Mouse (Mus musculus) gastrocnemius, adult 2 months (tissue): ENCODE measurements around the gene Pxmp4. TPM values are rescaled to one million over a fixed set of nuclear protein-coding genes. Genes with fewer than 3 reads are reported as not detected.

Experiments used
- DNase-seq: peaks from one replicate; pipeline ENCODE4 v3.0.0; 2022
- H3K27ac ChIP-seq: fragments of 200-600 bp; 2 replicates; pipeline ENCODE4 v1.8.1; 2022; ENCODE audit warnings: mild to moderate bottlenecking
- H3K4me3 ChIP-seq: fragments of 200-600 bp; 2 replicates; pipeline ENCODE4 v1.8.1; 2022; ENCODE audit warnings: mild to moderate bottlenecking, moderate library complexity
- CTCF ChIP-seq: fragments of 200-600 bp; IDR thresholded peaks from 2 replicates; pipeline ENCODE4 v1.8.1; 2022; ENCODE audit warnings: antibody characterized with exemption, mild to moderate bottlenecking, moderate library complexity
- intact Hi-C: fragments of 180-260 bp; cut with DNase I; formaldehyde crosslinking; loops from one replicate; pipeline ENCODE4 v1.15.1; 2025
- long read RNA-seq, 2 experiments: library from polyadenylated mRNA; stranded (forward); transcript quantifications; one replicate each; pipeline ENCODE4 v2.0.0; 2021
- total RNA-seq, 2 experiments: library from RNA; stranded (reverse); gene quantifications; 2 replicates each; pipeline ENCODE4 v1.2.3; 2021

Gene Pxmp4
- 10 to 100 TPM; 10.1 to 15.8 TPM for total RNA-seq
- long read RNA-seq, experiment 1, transcript Pxmp4-201 (4 exons, 2,789 nt) = major isoform, 20 of 24 reads
- long read RNA-seq, experiment 1, partial matches to known transcripts = 0 of 24 reads
- long read RNA-seq, experiment 1, other reads (novel, unspliced or antisense) = 1 of 24 reads
- long read RNA-seq, experiment 2, transcript Pxmp4-201 (4 exons, 2,789 nt) = major isoform, 25 of 28 reads
- long read RNA-seq, experiment 2, partial matches to known transcripts = 0 of 28 reads
- long read RNA-seq, experiment 2, other reads (novel, unspliced or antisense) = 1 of 28 reads

- peak; percentile 98 for DNase-seq
- TF ChIP-seq CTCF = no peak
- Histone ChIP-seq H3K27ac (peak within 1 kb of the TSS; percentile 98), H3K4me3 (peak within 1 kb of the TSS; percentile 95)
- intact Hi-C loops = no loop called here
Observed at GRCm38 (mm10) chr2:154603638-154604153, at the start of gene Pxmp4. TSS of gene Pxmp4 (minus strand) at chr2:154603708.

DNA sequence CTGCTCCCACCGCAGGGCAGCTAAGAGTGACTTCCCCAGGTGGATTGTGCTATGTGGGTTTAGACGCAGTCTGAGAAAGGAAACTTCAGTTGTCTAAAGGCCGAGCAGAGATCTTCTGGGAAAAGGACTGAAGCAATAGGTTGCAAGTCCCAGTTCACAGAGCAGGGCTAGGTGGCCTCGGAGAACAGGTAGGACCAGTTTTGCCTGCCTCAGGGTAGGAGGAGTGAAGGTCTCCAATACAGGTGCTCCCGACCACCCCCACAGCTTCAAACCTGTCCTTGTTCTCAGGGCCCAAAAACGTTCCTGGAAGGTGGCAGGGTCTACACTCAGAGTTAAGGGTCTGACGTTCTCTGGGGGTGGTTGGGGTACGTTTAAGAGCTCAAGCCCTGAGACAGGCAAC lies 47.9 kb upstream of the Pxmp4 start, which contains the start of gene Chmp4b:
TSS of gene Chmp4b (plus strand) at position 343 of the 400 bp plus-strand sequence.
- no peak for DNase-seq
- no peak for TF ChIP-seq CTCF
- Histone ChIP-seq H3K4me3 (no peak within 1 kb of the TSS), H3K27ac (no peak within 1 kb of the TSS)
- intact Hi-C loops = no loop called here

GRCm38 (mm10) chr2:154650404-154650803 lies 46.9 kb upstream of the Pxmp4 start:
- no peak for TF ChIP-seq CTCF
- DNase-seq = no peak
- no peak overlapping the region for H3K27ac ChIP-seq
- intact Hi-C loops = no loop called here
- H3K4me3 ChIP-seq = no peak overlapping the region

DNA sequence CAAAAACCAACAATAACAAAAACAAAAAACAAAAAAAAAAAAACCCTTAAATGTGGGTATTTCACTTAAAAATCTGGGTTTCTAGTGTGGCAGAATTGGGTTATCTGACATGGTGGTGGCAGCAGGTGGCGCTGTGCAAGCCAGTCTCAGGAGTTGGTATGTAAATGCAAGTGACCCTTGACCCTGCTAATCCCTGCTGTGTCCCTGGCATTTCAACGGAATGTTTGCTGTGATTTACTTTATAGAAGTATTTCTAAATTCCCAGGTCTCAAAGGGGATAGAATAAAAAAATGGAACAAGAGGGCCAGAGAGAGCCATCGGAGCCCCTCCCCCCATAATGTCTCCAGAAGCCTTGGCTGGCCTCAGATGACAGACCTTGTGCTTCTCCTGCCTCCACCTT lies 44.6 kb upstream of the Pxmp4 start:
- TF ChIP-seq CTCF = peak; percentile 57
- no peak for DNase-seq
- no peak overlapping the region for H3K27ac ChIP-seq
- intact Hi-C loops = no loop called here
- no peak overlapping the region for H3K4me3 ChIP-seq

- DNase-seq = no peak
- TF ChIP-seq CTCF = peak; percentile 51
- intact Hi-C loops = loop anchor here (2.0 kb wide), 1 partner anchor 296 kb away; no protein-coding TSS in a partner anchor
- H3K27ac ChIP-seq = no peak overlapping the region
- no peak overlapping the region for H3K4me3 ChIP-seq
Observed at GRCm38 (mm10) chr2:154646634-154647033, 43.1 kb upstream of the Pxmp4 start.

- Histone ChIP-seq H3K4me3 (no peak overlapping the region), H3K27ac (no peak overlapping the region)
- DNase-seq = no peak
- TF ChIP-seq CTCF = no peak
- intact Hi-C loops = no loop called here
Observed at GRCm38 (mm10) chr2:154642712-154643385, 39.3 kb upstream of the Pxmp4 start.

GRCm38 (mm10) chr2:154642005-154642459 lies 38.5 kb upstream of the Pxmp4 start:
- H3K27ac ChIP-seq = no peak overlapping the region
- no peak overlapping the region for H3K4me3 ChIP-seq
- TF ChIP-seq CTCF = no peak
- DNase-seq = no peak
- intact Hi-C loops = no loop called here

GRCm38 (mm10) chr2:154641176-154641575 lies 37.7 kb upstream of the Pxmp4 start:
- TF ChIP-seq CTCF = no peak
- H3K4me3 ChIP-seq = no peak overlapping the region
- no peak for DNase-seq
- no peak overlapping the region for H3K27ac ChIP-seq
- intact Hi-C loops = no loop called here

GRCm38 (mm10) chr2:154639115-154639514 lies 35.6 kb upstream of the Pxmp4 start:
- DNase-seq = no peak
- intact Hi-C loops = no loop called here
- no peak overlapping the region for H3K27ac ChIP-seq
- TF ChIP-seq CTCF = no peak
- no peak overlapping the region for H3K4me3 ChIP-seq

DNA sequence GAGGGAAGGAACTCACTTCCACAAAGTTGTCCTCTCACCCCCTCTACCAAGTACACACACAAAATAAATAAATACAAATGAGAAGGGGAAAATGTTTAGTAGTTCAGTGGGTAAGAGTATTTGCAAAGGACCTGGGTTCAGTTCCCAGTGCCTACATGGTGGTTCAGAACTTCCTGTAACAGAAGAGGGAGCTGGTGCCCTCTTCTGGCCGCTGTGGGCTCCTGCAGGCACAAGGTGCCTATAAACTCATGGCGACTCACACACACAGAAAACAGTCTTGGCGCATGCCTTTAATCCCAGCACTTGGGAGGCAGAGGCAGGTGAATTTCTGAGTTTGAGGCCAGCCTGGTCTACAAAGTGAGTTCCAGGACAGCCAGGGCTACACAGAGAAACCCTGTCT lies 35.0 kb upstream of the Pxmp4 start:
- no peak overlapping the region for H3K27ac ChIP-seq
- H3K4me3 ChIP-seq = no peak overlapping the region
- intact Hi-C loops = no loop called here
- no peak; the same call in 1 of the 2 replicates for TF ChIP-seq CTCF
- DNase-seq = no peak

GRCm38 (mm10) chr2:154635826-154636225 lies 32.3 kb upstream of the Pxmp4 start:
- DNase-seq = no peak
- intact Hi-C loops = no loop called here
- Histone ChIP-seq H3K27ac (no peak overlapping the region), H3K4me3 (no peak overlapping the region)
- no peak for TF ChIP-seq CTCF

GRCm38 (mm10) chr2:154633876-154634644 lies 30.6 kb upstream of the Pxmp4 start:
- Histone ChIP-seq H3K27ac (no peak overlapping the region), H3K4me3 (no peak overlapping the region)
- DNase-seq = no peak
- TF ChIP-seq CTCF = no peak
- intact Hi-C loops = no loop called here
